Mouse (Mus musculus): Measurements from ENCODE around the gene Arl6ip1. TPM values are rescaled to one million over a fixed set of nuclear protein-coding genes. Genes with fewer than 3 reads are reported as not detected.
A peak's percentile ranks its signal among the peaks of the same experiment; 100 is the strongest.

Arl6ip1 gene
- polyA plus RNA-seq, 1 experiment from 2014 or later: 486 TPM

GRCm38 (mm10) chr7:118126219-118126875 is 3.1 kb downstream of the Arl6ip1 start:
- Histone ChIP-seq H3K9ac (no peak overlapping the region), H3K4me2 (no peak overlapping the region), H3K36me3 (peaks cover 25% of the 10 kb centered on the region), H3K27me3 (no peaks in the 10 kb centered on the region), H3K27ac (replicated peaks) (no peak overlapping the region), H3K4me1 (replicated peaks) (peaks cover 28% of the 10 kb centered on the region), H3K4me3 (no peak overlapping the region), H3K9me3 (no peaks in the 10 kb centered on the region)
- ATAC-seq (ENCODE audit: low FRiP score, low read depth): no peak
- WGBS: 79% methylated on average over 11 of the region's 11 CpGs

- no peak overlapping the region for H3K27ac ChIP-seq (replicated peaks)
- ATAC-seq (ENCODE audit: low FRiP score, low read depth): no peak
- no peak overlapping the region for H3K4me3 ChIP-seq
- no peak overlapping the region for H3K9ac ChIP-seq
- no peaks in the 10 kb centered on the region for H3K9me3 ChIP-seq
- H3K27me3 ChIP-seq: no peaks in the 10 kb centered on the region
- no peak overlapping the region for H3K4me2 ChIP-seq
- peaks cover 29% of the 10 kb centered on the region for H3K36me3 ChIP-seq
- H3K4me1 ChIP-seq (replicated peaks): peaks cover 28% of the 10 kb centered on the region
Observed at GRCm38 (mm10) chr7:118125736-118126135, 3.7 kb downstream of the Arl6ip1 start.

GRCm38 (mm10) chr7:118123512-118124411 is 5.7 kb downstream of the Arl6ip1 start:
- H3K9ac ChIP-seq: no peak overlapping the region
- no peaks in the 10 kb centered on the region for H3K27me3 ChIP-seq
- WGBS: 93% methylated on average over 4 of the region's 4 CpGs
- no peak for ATAC-seq (ENCODE audit: low FRiP score, low read depth)
- no peak overlapping the region for H3K4me3 ChIP-seq
- H3K36me3 ChIP-seq: peaks cover 47% of the 10 kb centered on the region
- peaks cover 23% of the 10 kb centered on the region for H3K4me1 ChIP-seq (replicated peaks)
- no peak overlapping the region for H3K27ac ChIP-seq (replicated peaks)
- H3K9me3 ChIP-seq: no peaks in the 10 kb centered on the region
- no peak overlapping the region for H3K4me2 ChIP-seq

- H3K9me3 ChIP-seq: no peaks in the 10 kb centered on the region
- no peak for ATAC-seq (ENCODE audit: low FRiP score, low read depth)
- peaks cover 50% of the 10 kb centered on the region for H3K36me3 ChIP-seq
- 96% methylated on average over 7 of the region's 7 CpGs for WGBS
- H3K9ac ChIP-seq: no peak overlapping the region
- H3K4me1 ChIP-seq (replicated peaks): peaks cover 10% of the 10 kb centered on the region
- H3K27ac ChIP-seq (replicated peaks): no peak overlapping the region
- H3K27me3 ChIP-seq: no peaks in the 10 kb centered on the region
- no peak overlapping the region for H3K4me2 ChIP-seq
- no peak overlapping the region for H3K4me3 ChIP-seq
Observed at GRCm38 (mm10) chr7:118122235-118122634, 7.2 kb downstream of the Arl6ip1 start.

GRCm38 (mm10) chr7:118120654-118121053 is 8.8 kb downstream of the Arl6ip1 start:
- Histone ChIP-seq H3K4me3 (no peak overlapping the region), H3K9ac (no peak overlapping the region), H3K4me1 (replicated peaks) (no peaks in the 10 kb centered on the region), H3K27ac (replicated peaks) (no peak overlapping the region), H3K9me3 (no peaks in the 10 kb centered on the region), H3K4me2 (no peak overlapping the region), H3K27me3 (no peaks in the 10 kb centered on the region), H3K36me3 (peaks cover 41% of the 10 kb centered on the region)
- WGBS: 89% methylated on average over 1 of the region's 1 CpGs
- no peak for ATAC-seq (ENCODE audit: low FRiP score, low read depth)

- Histone ChIP-seq H3K36me3 (peaks cover 41% of the 10 kb centered on the region), H3K9ac (no peak overlapping the region), H3K4me3 (no peak overlapping the region), H3K4me1 (replicated peaks) (peaks cover 4% of the 10 kb centered on the region), H3K27ac (replicated peaks) (no peak overlapping the region), H3K4me2 (no peak overlapping the region), H3K9me3 (no peaks in the 10 kb centered on the region), H3K27me3 (no peaks in the 10 kb centered on the region)
- 81% methylated on average over 5 of the region's 5 CpGs for WGBS
- ATAC-seq (ENCODE audit: low FRiP score, low read depth): no peak
Observed at GRCm38 (mm10) chr7:118119946-118120345, 9.5 kb downstream of the Arl6ip1 start.

- H3K27ac ChIP-seq (replicated peaks): no peak overlapping the region
- 55% methylated on average over 2 of the region's 2 CpGs for WGBS
- H3K4me2 ChIP-seq: no peak overlapping the region
- H3K36me3 ChIP-seq: peaks cover 37% of the 10 kb centered on the region
- no peak for ATAC-seq (ENCODE audit: low FRiP score, low read depth)
- H3K4me3 ChIP-seq: no peak overlapping the region
- no peaks in the 10 kb centered on the region for H3K9me3 ChIP-seq
- H3K4me1 ChIP-seq (replicated peaks): peaks cover 12% of the 10 kb centered on the region
- H3K27me3 ChIP-seq: no peaks in the 10 kb centered on the region
- no peak overlapping the region for H3K9ac ChIP-seq
Observed at GRCm38 (mm10) chr7:118119142-118119541, 10.3 kb downstream of the Arl6ip1 start.

GRCm38 (mm10) chr7:118118426-118118825 is 11.0 kb downstream of the Arl6ip1 start:
- Histone ChIP-seq H3K9me3 (no peaks in the 10 kb centered on the region), H3K36me3 (peaks cover 39% of the 10 kb centered on the region), H3K4me3 (no peak overlapping the region), H3K4me2 (no peak overlapping the region), H3K27ac (replicated peaks) (no peak overlapping the region), H3K4me1 (replicated peaks) (peaks cover 19% of the 10 kb centered on the region), H3K9ac (no peak overlapping the region), H3K27me3 (no peaks in the 10 kb centered on the region)
- ATAC-seq (ENCODE audit: low FRiP score, low read depth): no peak
- 87% methylated on average over 3 of the region's 3 CpGs for WGBS

GRCm38 (mm10) chr7:118117539-118118210 is 11.8 kb downstream of the Arl6ip1 start:
- H3K27ac ChIP-seq (replicated peaks): no peak overlapping the region
- H3K4me3 ChIP-seq: no peak overlapping the region
- H3K4me2 ChIP-seq: no peak overlapping the region
- H3K4me1 ChIP-seq (replicated peaks): peaks cover 26% of the 10 kb centered on the region
- WGBS: 54% methylated on average over 4 of the region's 4 CpGs
- H3K9ac ChIP-seq: no peak overlapping the region
- peaks cover 39% of the 10 kb centered on the region for H3K36me3 ChIP-seq
- no peaks in the 10 kb centered on the region for H3K27me3 ChIP-seq
- ATAC-seq (ENCODE audit: low FRiP score, low read depth): no peak
- no peaks in the 10 kb centered on the region for H3K9me3 ChIP-seq

- Histone ChIP-seq H3K4me3 (peak overlapping the region; percentile 78), H3K9me3 (no peaks in the 10 kb centered on the region), H3K4me2 (peak overlapping the region; percentile 78), H3K4me1 (replicated peaks) (peaks cover 33% of the 10 kb centered on the region), H3K27ac (replicated peaks) (no peak overlapping the region), H3K36me3 (peaks cover 34% of the 10 kb centered on the region), H3K9ac (no peak overlapping the region), H3K27me3 (no peaks in the 10 kb centered on the region)
- WGBS: 16% methylated on average over 8 of the region's 8 CpGs
- peak; percentile 9; the same call in 1 of the 2 replicates for ATAC-seq (ENCODE audit: low FRiP score, low read depth)
Observed at GRCm38 (mm10) chr7:118116787-118117538, 12.5 kb downstream of the Arl6ip1 start.

GRCm38 (mm10) chr7:118115877-118116568 is 13.4 kb downstream of the Arl6ip1 start, which contains the start of gene Rps15a:
Rps15a (minus strand) TSS chr7:118116188.
- WGBS: under 1% methylated on average over 40 of the region's 40 CpGs
- Histone ChIP-seq H3K36me3 (peaks cover 41% of the 10 kb centered on the region), H3K27me3 (no peaks in the 10 kb centered on the region), H3K27ac (replicated peaks) (peak within 1 kb of the TSS; percentile 81), H3K4me1 (replicated peaks) (peaks cover 43% of the 10 kb centered on the region), H3K9me3 (no peaks in the 10 kb centered on the region), H3K4me2 (peak within 1 kb of the TSS; percentile 91), H3K9ac (peak within 1 kb of the TSS; percentile 90), H3K4me3 (peak within 1 kb of the TSS; percentile 78)
- peak; percentile 85 for ATAC-seq (ENCODE audit: low FRiP score, low read depth)

Measured in hindbrain, embryonic 15.5 days (tissue).